Mouse (Mus musculus) kidney, adult 2 months (tissue): ENCODE data around the gene Otub1.

ENCODE experiments used
- CTCF ChIP-seq: fragments of 200-500 bp; conservative IDR thresholded peaks from 2 replicates; pipeline ENCODE4 v1.5.1; 2011; ENCODE audit warnings: low read depth, mild to moderate bottlenecking, control low read depth, low read length, moderate library complexity, mixed read lengths; ENCODE audit not compliant: insufficient read depth, insufficient read length
- POLR2A ChIP-seq: fragments of 200-500 bp; IDR thresholded peaks from one replicate; pipeline ENCODE4 v1.6.1; 2011; ENCODE audit warnings: low read depth, low read length, control low read depth

DNA sequence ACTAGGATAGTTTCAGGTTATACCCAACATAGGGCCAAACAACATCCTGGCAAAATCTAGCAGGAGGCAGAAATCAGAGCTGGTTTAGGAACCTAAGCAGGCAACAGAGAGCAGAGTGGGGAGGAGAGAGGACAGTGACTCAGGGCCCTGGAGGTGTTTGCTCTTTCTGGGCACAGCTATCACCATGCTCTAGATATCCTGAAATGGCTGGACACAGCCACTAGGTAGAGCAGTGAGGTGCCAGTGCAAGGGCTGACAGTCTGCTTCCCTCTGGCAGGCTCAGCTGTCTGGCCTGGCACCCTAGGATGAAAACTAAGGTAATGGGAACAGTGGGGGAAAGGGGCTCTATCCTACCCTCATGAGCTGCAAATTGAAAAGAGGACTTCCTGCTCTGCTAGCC lies 17.4 kb upstream of the Otub1 start:
- TF ChIP-seq CTCF (no peak; the same call in 1 of the 2 replicates), POLR2A (no peak)
